Mouse (Mus musculus): ENCODE results near the gene Klhl41. TPM values are rescaled to one million over a fixed set of nuclear protein-coding genes. Genes with fewer than 3 reads are reported as not detected.

Gene Klhl41
- total and polyA plus RNA-seq, 2 experiments from 2014 or later: 0.05 TPM; not detected in 1

DNA sequence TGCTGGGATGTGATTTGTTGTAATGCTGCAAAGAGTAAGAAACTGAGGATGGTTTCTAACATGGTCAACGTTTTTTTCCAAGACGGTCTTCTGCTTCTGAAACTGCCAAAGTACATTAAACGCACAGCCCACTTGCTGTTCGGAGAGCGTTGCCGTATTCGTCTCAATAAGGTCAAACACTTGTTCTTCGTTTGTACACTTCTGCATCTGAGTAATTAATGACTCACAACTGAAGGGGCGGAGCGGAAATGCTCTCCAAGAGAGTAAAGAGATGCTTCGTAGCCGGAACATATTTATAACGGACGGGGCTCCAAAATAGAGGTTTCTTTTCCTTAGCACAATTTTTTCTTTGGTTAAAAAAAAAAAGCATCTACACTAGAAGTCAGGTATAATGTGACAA is 42.3 kb downstream of the Klhl41 start:
- H3K4me3 ChIP-seq (ENCODE audit: low read length): no peak overlapping the region
- H3K27me3 ChIP-seq (ENCODE audit: insufficient read depth, low read length): no peaks in the 10 kb centered on the region
- ATAC-seq: no peak
- H3K9ac ChIP-seq (replicated peaks; ENCODE audit: low read length): no peak overlapping the region
- no peaks in the 10 kb centered on the region for H3K9me3 ChIP-seq (ENCODE audit: low read length)
- H3K27ac ChIP-seq: no peak overlapping the region
- DNase-seq (ENCODE audit: low spot score): no peak
- H3K4me2 ChIP-seq (ENCODE audit: low read depth, low read length): peak overlapping the region; percentile 75
- WGBS: 82% methylated on average over 14 of the region's 14 CpGs
- H3K4me1 ChIP-seq (ENCODE audit: insufficient read depth, low read length): no peaks in the 10 kb centered on the region
- peaks cover 2% of the 10 kb centered on the region for H3K36me3 ChIP-seq (ENCODE audit: insufficient read depth, low read length)
- no peak for TF ChIP-seq CTCF (IDR thresholded peaks at IDR 0.05; ENCODE audit: low read depth)

DNA sequence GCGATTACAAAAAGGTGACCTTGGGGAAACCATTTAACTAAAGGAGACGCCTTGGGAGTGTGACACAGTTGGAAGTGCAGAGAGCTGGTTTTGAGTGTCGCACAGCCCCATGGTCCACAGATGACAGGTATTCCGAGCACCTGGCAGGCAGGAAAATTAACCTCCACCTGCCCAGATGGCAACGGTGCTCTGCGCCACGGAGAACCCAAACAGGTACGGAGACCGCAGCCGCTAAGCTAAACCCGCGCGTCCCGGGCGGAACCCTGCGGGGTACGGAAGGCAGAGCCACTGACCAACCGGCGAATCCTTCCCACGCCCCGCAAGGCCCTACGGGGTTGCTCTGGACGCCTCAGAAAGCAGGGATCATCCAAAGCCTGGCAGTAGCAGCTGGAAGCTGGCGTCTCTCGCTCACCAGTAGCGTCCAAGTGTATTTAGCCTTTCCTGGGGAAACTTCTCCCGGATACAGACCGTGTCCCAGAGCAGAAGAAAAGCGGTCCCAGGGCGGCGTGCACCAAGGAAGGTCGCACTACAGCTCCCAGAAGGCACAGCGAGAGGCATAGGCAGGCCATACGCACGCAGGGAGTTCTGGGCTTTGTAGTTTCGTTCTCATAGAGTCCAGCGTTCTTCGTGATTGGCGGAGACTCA is 43.2 kb downstream of the Klhl41 start, which contains the start of gene Fastkd1:
Gene Fastkd1 (minus strand): TSS at position 536 of the 645 bp plus-strand sequence.
- peak; percentile 99 for ATAC-seq
- peak; percentile 94 for DNase-seq (ENCODE audit: low spot score)
- Histone ChIP-seq H3K9me3 (ENCODE audit: low read length) (no peaks in the 10 kb centered on the region), H3K4me1 (ENCODE audit: insufficient read depth, low read length) (no peaks in the 10 kb centered on the region), H3K4me3 (ENCODE audit: low read length) (peak within 1 kb of the TSS; percentile 90), H3K27ac (peak within 1 kb of the TSS; percentile 86), H3K36me3 (ENCODE audit: insufficient read depth, low read length) (no peaks in the 10 kb centered on the region), H3K4me2 (ENCODE audit: low read depth, low read length) (peak within 1 kb of the TSS; percentile 75), H3K27me3 (ENCODE audit: insufficient read depth, low read length) (no peaks in the 10 kb centered on the region), H3K9ac (replicated peaks; ENCODE audit: low read length) (peak within 1 kb of the TSS; percentile 80)
- TF ChIP-seq CTCF (IDR thresholded peaks at IDR 0.05; ENCODE audit: low read depth): no peak
- WGBS: under 1% methylated on average over 39 of the region's 39 CpGs

DNA sequence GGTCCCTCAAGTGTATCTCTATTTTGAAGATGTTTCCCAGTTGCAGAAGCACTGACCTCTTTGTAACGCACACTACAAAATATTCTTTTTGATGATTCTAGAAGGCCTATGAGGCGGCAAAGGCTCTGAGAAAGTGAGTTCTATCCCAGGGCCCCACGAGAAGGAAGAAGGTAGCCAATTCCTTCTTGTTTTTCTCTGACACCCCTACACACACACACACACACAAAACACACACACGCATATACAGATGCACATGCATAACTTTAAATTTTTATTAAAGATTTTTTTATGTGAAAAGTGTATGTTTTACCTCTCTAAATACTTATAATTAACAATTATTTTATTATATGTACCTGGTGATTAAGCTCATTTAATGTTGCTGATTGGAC is 43.7 kb downstream of the Klhl41 start:
- Histone ChIP-seq H3K9me3 (ENCODE audit: low read length) (no peaks in the 10 kb centered on the region), H3K4me1 (ENCODE audit: insufficient read depth, low read length) (no peaks in the 10 kb centered on the region), H3K27me3 (ENCODE audit: insufficient read depth, low read length) (no peaks in the 10 kb centered on the region), H3K27ac (no peak overlapping the region), H3K36me3 (ENCODE audit: insufficient read depth, low read length) (no peaks in the 10 kb centered on the region), H3K4me2 (ENCODE audit: low read depth, low read length) (peak overlapping the region; percentile 75), H3K4me3 (ENCODE audit: low read length) (peak overlapping the region; percentile 90), H3K9ac (replicated peaks; ENCODE audit: low read length) (no peak overlapping the region)
- no peak for DNase-seq (ENCODE audit: low spot score)
- 29% methylated on average over 4 of the region's 4 CpGs for WGBS
- no peak for TF ChIP-seq CTCF (IDR thresholded peaks at IDR 0.05; ENCODE audit: low read depth)
- ATAC-seq: no peak; the same call in 1 of the 2 replicates

DNA sequence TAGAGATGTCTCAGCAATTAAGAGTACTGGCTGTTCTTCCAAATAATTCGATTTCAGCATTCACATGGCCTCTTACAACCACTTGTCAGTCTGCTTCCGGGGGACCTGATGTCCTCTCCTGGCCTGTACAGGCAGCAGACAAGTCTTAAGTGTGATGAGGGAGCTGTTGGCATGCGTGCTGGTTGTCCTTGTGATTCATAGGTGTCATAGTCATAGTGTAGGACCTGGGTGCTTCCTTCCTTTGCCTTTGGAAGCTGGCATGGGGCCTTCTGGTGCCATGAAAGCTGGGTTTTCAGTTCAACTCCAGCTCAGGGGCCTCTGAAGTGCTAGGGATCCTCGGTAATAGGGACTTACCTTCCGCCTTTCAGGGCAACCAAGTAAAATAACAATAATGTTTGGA is 44.2 kb downstream of the Klhl41 start:
- Histone ChIP-seq H3K36me3 (ENCODE audit: insufficient read depth, low read length) (no peaks in the 10 kb centered on the region), H3K27ac (no peak overlapping the region), H3K4me1 (ENCODE audit: insufficient read depth, low read length) (no peaks in the 10 kb centered on the region), H3K9me3 (ENCODE audit: low read length) (no peaks in the 10 kb centered on the region), H3K4me2 (ENCODE audit: low read depth, low read length) (no peak overlapping the region), H3K27me3 (ENCODE audit: insufficient read depth, low read length) (no peaks in the 10 kb centered on the region), H3K4me3 (ENCODE audit: low read length) (no peak overlapping the region), H3K9ac (replicated peaks; ENCODE audit: low read length) (no peak overlapping the region)
- no peak for ATAC-seq
- 82% methylated on average over 5 of the region's 5 CpGs for WGBS
- no peak for TF ChIP-seq CTCF (IDR thresholded peaks at IDR 0.05; ENCODE audit: low read depth)
- DNase-seq (ENCODE audit: low spot score): no peak

DNA sequence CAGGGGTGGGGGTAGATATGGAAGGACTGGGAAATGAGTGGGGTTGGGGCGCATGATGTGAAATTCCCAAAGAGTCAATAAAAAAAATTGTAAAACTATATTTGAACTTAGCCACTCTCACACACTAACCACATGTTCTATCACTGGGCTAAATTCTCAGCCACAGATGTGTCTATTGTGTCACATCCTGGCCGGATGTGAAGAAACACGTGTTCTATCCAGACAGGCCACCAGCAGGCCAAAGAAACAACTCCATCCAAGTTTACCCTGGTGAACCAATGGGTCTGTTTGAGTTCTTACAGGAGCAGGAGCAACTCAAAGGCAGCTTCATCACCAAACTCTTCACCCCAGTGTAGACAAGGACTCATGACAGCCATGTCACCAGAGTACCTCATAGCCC is 46.6 kb downstream of the Klhl41 start:
- ATAC-seq: no peak
- Histone ChIP-seq H3K27me3 (ENCODE audit: insufficient read depth, low read length) (no peaks in the 10 kb centered on the region), H3K36me3 (ENCODE audit: insufficient read depth, low read length) (no peaks in the 10 kb centered on the region), H3K4me1 (ENCODE audit: insufficient read depth, low read length) (no peaks in the 10 kb centered on the region), H3K9ac (replicated peaks; ENCODE audit: low read length) (no peak overlapping the region), H3K9me3 (ENCODE audit: low read length) (no peaks in the 10 kb centered on the region), H3K27ac (no peak overlapping the region), H3K4me3 (ENCODE audit: low read length) (no peak overlapping the region), H3K4me2 (ENCODE audit: low read depth, low read length) (no peak overlapping the region)
- no peak for TF ChIP-seq CTCF (IDR thresholded peaks at IDR 0.05; ENCODE audit: low read depth)
- DNase-seq (ENCODE audit: low spot score): no peak
- WGBS: 72% methylated on average over 3 of the region's 3 CpGs

DNA sequence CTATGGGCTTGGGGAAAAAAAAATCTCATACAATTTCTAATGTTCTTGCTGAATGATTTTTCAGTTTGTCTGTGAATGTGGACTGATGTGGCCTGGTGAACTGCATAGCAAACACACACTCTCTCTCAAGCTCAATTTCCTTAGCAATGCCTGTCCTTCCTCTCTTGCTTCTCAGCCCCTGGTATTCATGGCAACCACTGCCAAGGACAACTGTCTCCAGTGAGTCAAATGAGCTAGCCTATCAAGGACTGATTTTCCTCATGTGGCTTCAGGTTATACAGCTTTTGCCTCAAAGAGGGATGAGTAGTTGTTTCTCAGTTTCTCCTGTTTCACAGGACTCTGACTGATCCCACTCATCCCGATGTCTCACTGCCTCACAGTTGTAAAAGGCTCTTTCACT is 49.2 kb downstream of the Klhl41 start:
- no peak overlapping the region for H3K27ac ChIP-seq
- H3K9ac ChIP-seq (replicated peaks; ENCODE audit: low read length): no peak overlapping the region
- H3K4me2 ChIP-seq (ENCODE audit: low read depth, low read length): no peak overlapping the region
- H3K36me3 ChIP-seq (ENCODE audit: insufficient read depth, low read length): no peaks in the 10 kb centered on the region
- WGBS: 75% methylated on average over 1 of the region's 1 CpGs
- H3K27me3 ChIP-seq (ENCODE audit: insufficient read depth, low read length): no peaks in the 10 kb centered on the region
- no peak overlapping the region for H3K4me3 ChIP-seq (ENCODE audit: low read length)
- ATAC-seq (no peak), DNase-seq (ENCODE audit: low spot score) (no peak)
- no peak for TF ChIP-seq CTCF (IDR thresholded peaks at IDR 0.05; ENCODE audit: low read depth)
- peaks cover 5% of the 10 kb centered on the region; the same call in 1 of the 2 replicates for H3K4me1 ChIP-seq (ENCODE audit: insufficient read depth, low read length)
- no peaks in the 10 kb centered on the region for H3K9me3 ChIP-seq (ENCODE audit: low read length)

DNA sequence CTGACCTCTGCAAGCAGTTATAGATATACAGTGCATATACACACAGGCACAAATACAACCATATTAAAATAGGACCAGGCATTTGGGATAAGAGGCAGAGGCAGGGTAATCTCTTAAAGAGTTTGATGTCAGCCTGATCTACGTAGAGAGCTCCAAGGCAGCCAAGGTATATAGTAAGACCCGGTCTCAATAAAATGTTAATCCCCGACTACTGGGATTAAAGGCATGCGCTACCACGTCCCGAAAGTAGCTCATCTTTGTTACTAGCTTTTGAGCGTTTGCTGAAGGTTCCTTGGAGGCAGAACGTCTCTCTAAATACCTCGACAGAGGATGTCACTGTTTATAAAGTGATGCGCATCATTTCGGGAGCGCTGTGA is 52.3 kb downstream of the Klhl41 start, which contains the start of gene Ppig:
Gene Ppig (plus strand): TSS at position 273 of the 377 bp plus-strand sequence.
- no peak for TF ChIP-seq CTCF (IDR thresholded peaks at IDR 0.05; ENCODE audit: low read depth)
- peaks cover 5% of the 10 kb centered on the region for H3K4me1 ChIP-seq (ENCODE audit: insufficient read depth, low read length)
- ATAC-seq: no peak
- 5% methylated on average over 12 of the region's 12 CpGs for WGBS
- H3K9me3 ChIP-seq (ENCODE audit: low read length): no peaks in the 10 kb centered on the region
- peak within 1 kb of the TSS; percentile 74 for H3K4me2 ChIP-seq (ENCODE audit: low read depth, low read length)
- no peaks in the 10 kb centered on the region for H3K27me3 ChIP-seq (ENCODE audit: insufficient read depth, low read length)
- DNase-seq (ENCODE audit: low spot score): no peak
- peak within 1 kb of the TSS; percentile 95 for H3K4me3 ChIP-seq (ENCODE audit: low read length)
- H3K9ac ChIP-seq (replicated peaks; ENCODE audit: low read length): peak within 1 kb of the TSS; percentile 70
- H3K36me3 ChIP-seq (ENCODE audit: insufficient read depth, low read length): no peaks in the 10 kb centered on the region
- H3K27ac ChIP-seq: peak within 1 kb of the TSS; percentile 86
